Mouse (Mus musculus): ENCODE measurements around the gene Nat10.

Gene Nat10

DNA sequence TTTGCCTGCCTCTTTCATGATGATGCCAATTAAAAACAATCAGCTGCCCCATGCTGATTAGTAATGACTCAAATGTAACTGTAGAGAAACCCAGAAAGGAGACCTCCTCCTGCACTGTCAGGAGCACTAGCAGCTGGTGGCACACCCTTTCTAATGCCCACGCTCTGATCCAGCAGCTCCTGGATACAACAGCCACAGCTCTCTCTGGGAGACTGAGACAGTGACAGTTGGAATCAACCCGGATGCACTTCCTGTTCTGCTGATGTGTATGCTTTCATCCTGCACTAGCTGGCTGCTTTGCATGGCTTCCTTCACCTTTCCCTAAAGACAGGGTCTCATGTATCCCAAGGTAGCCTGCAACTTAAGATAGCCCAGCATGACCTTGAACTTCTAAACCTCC is 15.0 kb downstream of the Nat10 start:
- no peak for DNase-seq (ENCODE audit: low read depth)

DNA sequence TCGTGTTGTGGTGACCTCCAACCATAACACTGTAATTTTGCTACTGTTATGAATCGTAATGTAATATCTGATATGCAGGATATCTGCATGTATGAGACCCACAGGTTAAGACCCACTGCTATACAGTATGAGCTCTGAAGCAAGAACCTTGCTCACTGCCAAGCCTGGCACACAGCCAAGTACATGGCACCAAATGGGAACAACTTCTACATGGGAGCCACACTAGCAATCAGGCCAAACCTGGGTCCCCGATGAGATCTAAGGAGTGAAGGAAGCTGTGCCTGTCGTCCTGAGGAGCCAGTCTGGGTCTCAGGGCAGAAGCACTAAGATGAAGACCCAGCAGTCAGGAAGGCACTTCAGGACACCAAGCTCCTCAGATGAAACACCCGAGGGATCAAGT is 15.6 kb downstream of the Nat10 start:
- DNase-seq (ENCODE audit: low read depth), result no peak

DNA sequence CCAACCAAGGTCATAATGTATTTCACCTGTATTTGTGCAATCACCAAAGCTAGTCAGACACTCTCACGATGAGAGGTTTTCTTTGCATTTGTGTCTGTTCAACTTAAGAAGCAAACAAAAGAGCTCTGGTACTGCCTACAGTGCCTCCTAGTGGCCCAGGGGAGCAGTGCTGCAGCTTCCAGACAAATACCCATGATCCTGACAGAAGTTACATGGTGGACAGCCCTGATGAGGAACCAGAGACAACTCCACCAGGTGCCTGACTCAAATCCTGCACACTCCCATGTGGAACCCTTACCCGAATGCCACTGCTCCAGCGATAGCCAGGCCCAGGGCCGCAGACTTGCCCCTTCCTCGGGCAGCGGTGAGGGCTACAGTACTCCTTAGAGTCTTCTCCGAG is 17.1 kb downstream of the Nat10 start:
- no peak for DNase-seq (ENCODE audit: low read depth)

DNA sequence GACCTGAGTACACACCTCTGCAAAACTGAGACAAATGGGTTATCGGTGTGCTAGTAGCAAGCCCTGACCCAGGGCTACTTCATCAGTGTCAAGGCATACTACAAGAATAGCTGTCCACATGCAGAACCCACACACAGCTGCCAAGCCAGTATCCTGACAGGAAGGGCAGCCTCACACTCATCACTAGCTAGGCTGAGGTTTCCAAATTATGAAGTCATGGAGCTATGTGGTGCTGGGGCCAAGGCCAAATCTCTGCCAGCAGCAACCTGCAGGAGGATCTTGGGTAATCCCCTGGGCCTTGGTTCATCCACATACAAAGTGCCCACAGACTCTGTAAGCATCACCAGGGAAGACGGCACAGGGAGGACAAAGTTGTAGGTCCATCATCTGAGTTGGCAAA is 17.5 kb downstream of the Nat10 start:
- no peak for DNase-seq (ENCODE audit: low read depth)

DNA sequence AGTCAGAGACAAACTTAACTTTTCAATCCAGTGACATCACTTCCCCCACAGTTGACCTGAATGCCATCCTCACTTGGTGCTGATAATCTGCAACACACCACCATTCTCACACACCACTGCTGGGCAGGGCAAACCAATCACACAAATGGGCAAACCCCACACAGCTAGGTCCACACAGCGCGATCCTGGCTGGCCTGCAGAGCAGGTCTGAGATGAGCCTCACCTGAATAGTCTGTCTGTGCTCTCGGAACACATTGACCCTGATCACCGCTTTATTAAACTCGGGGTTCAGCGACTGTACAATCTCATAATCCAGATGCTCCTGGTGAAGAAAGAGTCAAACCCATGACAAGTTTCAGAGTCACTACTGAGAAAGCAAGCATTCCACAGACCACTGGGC is 18.2 kb downstream of the Nat10 start:
- DNase-seq (ENCODE audit: low read depth), result no peak

DNA sequence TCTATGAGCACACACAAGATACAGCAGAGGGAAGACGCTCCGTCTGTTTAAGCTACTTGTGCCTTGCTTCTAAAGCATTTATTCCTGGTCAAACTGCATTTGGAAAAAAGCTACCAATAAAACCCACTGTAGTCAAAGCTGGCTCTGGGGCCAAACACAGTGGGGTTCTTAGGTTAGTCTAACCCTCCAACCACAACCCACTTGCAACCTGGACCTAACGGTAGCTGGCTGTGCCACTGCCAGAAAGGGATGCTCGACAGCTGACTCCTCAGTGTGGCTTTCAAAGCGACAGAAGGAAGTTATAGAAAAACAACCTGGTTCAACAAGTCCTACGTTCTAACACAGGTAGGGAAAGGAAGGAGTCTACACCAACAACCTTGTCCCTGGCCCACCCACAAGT is 29.6 kb downstream of the Nat10 start:
- no peak for DNase-seq (ENCODE audit: low read depth)

DNA sequence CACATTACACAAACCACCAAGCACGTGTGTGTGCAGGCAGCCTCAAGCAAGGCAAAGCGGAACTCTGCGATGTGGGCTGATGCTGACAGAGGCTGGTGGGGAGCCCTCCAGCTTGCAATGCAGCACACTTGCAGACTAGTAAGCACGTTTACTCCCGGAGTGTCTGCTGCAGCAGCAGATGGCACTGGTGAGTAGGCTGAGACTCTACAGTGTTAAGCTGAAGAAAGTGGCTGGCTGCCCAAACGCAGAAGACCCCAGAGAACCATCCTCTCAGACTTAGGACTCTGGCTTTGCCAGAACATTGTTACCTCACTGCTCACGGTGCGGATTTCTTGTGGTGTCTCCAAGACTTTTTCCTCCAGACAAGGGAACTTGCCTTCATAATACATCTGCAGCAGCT is 30.1 kb downstream of the Nat10 start:
- no peak for DNase-seq (ENCODE audit: low read depth)

DNA sequence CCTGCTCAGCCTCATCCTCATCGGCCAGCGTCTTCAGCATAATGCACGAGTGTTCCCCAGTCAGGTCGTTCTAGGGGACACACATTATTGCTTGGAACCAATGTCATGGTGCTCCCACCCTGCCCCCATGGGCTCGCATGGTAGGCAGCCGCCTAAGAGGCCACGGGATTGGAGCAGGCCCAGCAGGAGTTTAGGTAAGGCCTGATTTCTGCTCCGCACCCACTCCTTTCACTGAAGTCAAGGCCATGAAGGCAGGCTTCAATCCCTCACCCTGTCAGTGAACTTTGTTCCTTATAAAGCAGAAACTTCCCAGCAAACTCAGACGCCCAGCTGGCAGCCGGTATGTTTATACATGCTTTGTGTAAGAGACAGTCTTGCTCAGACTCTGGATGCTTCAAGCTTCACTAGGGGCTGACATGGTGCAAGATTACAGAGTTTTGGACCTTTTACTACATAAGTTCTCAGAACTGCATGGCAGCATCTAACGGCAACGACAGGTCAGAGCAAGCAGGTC is 33.0 kb downstream of the Nat10 start:
- DNase-seq (ENCODE audit: low read depth), result no peak

DNA sequence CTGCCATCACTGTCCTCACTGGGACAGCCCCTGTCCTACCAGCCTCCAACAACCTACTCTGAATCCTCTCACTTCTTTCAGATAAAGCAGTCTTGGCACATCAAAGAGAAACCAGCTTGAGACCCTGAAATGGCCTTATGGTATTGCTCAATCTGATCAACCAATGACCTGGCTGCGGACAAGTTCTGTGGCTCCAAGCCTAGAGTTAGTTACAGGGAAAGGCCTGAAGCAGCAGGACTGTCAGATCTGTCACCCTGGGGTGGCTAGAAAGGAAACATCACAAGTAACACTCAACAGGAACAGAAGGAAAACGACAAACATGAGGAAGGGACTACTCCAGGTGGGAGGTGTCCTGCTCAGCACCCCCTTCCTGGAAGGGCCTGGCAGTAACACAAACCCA is 36.5 kb downstream of the Nat10 start:
- DNase-seq (ENCODE audit: low read depth), result no peak

DNA sequence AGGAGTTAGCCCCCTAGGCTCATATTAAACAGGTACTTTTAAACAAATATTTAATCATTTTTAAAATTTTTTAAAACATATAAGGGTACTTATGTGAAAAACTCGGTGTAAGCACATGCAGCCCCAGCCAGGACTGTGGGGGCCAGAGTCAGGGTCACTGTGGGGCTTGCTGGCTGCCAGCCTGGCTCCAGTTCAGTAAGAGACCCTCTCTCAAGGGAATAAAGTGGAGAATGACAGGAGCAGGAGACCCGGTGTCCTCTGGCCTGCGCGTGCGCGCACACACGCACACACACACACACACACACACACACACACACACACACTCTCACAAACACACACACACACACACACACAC is 41.8 kb downstream of the Nat10 start:
- DNase-seq (ENCODE audit: low read depth), result no peak

DNA sequence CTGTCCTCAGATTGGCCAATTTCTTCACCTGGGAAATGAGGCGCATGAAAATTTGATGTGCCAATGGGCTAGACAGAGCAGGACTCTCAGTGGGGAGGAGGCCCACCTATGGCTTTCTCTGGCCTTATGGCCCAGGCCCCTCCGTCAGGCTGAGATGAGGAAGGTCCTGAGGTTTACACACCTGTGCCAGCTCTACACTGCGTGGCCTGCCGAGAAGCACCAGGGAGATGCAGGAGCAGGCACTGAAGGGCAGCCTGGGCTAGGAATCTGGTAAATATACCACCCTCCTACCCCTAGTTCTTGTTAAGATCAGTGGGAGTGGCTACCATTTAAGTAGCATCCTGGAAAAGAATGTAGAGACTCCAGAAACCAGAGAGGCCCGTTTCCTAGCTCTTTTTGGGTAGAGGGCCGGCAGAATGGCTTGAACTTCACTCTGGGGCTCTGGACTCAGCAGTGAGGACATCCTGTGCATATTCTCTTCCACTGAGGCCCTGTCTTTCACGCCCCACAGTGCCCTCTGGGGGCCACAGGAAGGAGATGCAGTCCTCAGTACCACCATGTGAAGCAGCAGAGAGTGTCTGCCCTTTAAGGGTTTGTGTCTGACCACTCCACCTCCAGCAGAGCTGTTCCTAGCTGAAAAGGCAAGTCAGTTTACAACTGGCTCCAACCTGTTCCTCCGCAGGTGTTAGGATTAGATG is 42.3 kb downstream of the Nat10 start:
- DNase-seq (ENCODE audit: low read depth), result peak; percentile 64

DNA sequence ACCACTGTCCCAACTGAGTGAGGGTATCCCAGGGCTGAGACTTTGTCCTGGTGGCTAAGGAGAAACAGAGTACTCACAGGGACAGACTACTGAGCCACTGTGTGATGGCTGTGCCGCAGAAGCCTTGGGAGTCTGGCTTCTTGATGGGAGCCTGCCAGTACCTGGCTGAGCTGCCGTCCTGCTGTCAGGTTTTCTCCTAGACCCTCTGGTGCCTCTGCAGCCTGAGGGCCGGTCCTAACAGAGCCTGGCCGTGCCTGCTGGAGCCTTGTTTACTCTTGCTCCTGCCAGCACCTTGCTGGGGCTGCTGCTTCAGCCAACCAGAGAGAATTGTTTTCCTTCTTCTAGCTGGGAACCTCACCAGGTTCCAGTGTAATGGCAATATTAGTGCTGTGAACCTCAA is 46.7 kb downstream of the Nat10 start:
- DNase-seq (ENCODE audit: low read depth), result no peak

DNA sequence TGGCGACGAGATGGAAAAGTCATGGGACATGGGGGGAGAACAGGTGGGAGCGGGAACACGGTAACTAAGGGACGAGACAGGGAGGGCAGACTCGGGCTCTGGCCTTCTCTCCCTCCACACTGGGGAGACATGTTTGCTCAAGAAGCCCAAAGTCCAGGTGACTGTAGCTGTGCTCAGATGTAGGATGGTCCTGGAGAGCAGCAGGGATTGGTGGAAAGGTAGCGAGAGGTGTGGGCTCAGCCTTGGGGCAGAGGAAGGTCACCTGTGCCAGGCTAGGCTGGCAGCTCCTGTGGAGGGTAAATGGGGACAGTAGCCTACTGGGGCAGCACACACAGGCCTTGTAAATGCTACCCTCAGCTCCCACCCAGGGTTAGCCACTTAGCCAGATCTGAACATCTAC is 47.2 kb downstream of the Nat10 start:
- DNase-seq (ENCODE audit: low read depth), result no peak

DNA sequence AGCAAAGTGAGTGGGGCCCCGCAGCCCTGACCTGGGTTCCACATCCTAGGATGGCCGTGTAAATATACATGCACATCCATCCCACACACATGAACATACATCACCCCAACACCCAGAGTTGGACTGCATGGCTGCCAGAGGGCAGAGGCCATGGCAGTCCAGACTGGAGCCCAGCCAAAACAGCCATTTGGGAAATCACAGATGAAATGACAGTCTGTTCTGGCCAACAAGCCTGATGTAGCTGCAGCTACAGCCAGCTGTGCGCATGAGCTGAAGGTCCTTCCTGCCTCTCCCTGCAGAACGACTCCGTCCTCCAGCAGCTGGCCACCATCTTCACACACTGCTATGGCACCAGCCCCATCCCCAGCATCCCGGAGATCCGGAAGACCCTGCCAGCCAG is 50.2 kb downstream of the Nat10 start:
- no peak for DNase-seq (ENCODE audit: low read depth)

DNA sequence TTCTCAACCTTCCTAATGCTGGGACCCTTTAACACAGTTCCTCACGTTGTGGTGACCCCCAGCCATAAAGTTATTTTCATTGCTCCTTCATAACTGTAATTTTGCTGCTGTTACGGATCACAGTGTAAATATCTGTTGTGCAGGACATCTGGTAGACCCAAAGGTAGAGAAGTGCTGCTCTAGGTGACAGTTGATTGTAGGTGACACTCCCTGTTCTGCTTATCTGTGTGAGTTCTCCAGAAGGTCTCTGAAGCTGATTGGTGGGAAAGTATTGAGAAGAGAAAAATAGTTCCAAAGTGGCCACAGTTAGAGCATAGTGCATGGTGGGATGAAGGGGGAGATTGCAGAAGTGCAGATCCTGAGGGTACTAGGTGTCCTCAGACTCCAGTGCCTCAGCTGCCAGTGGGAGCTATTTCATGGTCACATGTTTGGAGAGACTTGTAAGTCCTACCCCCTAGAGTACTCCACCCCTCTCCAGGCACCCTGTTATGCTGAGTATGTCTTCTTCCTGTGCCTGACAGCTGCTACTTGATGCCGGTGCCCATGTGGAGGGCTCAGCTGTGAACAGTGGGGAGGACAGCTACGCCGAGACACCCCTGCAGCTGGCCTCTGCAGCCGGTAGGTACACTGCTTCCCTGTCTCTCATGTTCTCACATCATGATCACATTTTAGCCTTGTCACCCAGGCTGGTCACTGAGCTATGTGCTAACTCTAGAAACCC is 53.9 kb downstream of the Nat10 start:
- DNase-seq (ENCODE audit: low read depth), result no peak

DNA sequence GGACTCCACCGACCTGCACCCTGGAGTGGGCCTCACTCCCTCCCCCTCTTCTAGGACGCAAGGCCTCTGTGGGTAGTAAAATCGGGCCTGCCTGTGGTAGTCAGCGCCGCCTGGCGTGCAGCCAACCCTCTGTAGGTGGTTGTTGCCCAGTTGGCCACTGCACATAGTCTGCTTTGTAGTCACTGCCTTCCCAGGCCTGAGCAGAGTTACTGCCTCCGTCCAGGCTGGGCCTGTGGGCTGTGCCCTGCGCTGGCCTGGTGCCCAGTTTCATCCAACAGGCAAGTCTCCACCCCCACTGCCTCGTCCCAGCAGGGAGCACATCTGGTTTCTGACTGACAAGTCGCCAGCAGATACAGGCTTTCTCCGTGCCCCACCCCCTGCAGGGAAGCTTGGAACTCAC is 54.8 kb downstream of the Nat10 start:
- no peak for DNase-seq (ENCODE audit: low read depth)

DNA sequence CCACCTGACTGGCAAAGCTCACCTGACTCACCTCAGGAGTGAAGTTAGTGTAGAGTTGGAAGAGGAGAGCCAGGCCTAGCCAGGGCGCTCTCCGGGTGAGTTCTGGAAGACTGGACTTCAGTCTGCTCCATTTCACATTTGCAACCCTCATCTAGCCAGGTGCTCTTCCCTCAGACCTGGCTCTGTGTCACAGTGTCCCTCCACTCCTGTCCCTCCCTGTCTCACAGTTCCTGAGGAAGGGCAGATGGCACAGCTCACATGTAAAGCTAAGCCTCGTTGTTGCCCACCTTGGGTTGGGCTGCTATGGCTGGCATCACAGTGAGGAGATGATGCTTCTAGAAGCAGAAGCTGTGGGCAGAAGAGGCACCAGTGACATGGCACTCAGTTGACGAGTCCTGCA is 55.2 kb downstream of the Nat10 start:
- DNase-seq (ENCODE audit: low read depth), result no peak

DNA sequence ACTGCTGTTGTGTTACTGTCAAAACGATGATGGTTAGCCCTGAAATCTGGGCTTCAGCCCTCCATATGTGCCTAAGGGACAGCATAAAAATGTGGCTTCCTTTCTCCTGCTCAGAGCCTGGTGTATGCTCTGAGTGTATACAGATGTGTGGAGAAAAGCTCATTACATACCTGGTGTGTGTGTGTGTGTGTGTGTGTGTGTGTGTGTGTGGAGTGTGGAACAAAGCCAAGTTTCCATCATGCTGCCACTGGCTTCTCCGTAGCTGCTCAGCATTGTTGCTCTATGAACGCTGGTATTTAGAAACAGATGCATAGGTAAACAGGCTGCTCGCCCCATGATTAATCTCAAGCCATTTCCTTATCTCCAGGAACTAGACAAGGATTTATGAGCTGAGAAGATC is 57.2 kb downstream of the Nat10 start:
- DNase-seq (ENCODE audit: low read depth), result no peak

DNA sequence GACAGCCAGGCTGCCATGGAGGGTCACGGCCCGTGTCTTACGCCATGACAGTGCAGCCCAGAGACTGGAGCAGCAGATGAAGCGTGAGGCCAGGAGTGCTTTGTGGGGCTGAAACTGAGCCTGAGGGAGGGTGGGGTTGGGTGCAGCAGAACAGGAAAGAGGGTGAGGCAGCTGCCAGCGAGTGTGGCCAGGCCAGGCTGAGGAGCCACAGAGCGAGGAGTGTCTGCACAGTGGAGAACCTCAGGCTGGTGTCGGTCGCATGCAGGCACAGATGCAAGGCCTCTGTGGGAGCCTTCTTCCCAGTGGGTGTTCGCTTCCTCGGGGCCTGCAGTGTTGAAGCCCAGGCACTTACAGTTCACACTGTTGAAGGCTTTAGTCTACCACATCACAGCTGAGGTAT is 57.7 kb downstream of the Nat10 start:
- DNase-seq (ENCODE audit: low read depth), result no peak

DNA sequence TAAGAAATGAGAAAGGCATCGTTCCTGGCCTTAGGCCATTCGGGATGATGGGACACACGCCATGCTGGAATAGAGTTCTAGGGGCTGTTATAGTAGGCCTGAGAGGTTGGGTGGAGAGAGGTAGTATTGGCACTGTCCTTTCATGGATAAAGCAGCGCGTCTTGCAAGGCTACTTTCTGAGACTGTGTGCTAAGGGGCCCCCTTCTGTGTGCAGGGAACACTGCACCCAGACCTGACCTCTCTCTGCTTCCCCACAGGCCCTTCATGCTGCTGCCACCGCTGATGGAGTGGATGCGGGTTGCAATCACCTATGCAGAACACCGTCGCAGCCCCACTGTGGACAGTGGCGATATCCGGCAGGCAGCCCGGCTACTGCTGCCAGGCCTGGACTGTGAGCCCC is 60.6 kb downstream of the Nat10 start:
- DNase-seq (ENCODE audit: low read depth), result no peak

DNA sequence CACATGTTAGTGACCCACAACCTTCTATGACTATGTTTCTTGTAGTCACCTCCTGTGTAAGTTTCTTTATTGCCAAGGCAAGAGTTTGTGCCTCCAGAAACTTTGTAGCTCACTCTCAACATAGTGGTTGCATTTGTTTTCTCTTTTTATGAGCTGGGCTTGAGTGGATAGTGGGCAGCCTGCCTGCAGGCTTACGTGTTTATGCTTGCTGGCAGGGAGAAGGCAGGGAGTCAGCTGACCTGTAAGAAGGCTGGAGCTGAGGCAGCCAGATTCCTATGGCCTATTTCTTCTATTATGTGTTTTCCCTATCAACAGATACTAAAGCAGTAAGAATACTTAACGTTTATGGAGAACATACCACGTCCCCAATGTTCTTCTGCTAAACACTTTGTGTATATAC is 64.9 kb downstream of the Nat10 start:
- DNase-seq (ENCODE audit: low read depth), result no peak

DNA sequence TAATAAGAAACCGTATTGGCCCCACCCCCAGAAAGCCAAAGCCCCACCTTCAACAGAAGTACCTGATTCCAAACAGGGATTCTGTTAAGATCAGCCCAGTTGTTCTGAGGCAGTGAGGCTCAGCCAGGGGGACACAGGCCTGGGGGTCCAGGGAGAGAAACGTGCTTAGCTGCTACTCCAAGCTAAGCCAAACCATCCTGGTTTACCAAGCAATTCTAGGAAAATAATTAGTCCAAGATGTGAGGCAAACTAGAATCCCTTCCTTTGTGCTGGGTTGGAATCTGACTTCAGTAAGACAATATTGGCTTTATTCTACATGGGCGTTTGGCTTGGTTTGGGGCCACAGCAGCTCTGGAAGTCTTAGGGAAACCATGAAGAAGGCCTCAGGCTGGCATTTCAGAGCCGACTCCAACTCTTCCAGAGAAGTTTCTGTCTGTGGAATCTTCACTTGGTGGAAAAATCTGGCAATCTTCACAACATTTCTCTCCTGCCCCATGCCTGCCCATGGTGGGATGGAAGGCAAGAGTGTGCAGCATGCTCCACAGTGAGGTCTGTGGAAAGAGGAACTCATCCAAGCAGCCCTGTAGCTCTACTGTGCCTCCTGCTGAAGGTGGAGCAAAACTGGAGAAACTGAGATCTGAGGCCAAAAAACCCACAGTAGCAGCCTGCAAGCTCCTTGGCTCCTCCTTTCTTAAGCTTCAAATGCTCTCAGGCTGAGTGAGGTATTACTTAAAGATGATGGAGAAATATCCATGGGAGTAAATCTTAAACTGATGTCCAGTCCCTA is 66.1 kb downstream of the Nat10 start:
- DNase-seq (ENCODE audit: low read depth), result no peak

DNA sequence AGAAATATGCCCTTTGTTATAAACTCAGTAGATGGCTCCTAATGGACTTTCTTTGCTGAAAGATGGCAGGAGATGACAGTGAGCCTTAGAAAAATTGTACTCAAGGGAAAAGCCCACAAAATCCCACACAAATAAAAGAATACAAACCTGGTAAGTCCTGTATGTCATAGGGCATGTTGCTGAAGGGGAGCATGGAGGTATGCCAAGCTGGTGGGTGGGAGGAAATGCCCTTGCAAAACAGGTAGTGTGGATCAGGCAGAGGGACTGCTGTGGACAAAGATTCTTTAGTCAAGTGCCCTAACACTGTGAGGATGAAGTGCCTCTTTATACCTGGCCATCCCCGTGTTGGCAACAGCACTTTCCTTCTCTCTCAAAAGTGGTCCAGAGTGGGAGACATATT is 68.3 kb downstream of the Nat10 start:
- no peak for DNase-seq (ENCODE audit: low read depth)

Measured in c-Kit-positive CD71-negative TER-119-negative erythroid progenitor cells, embryonic 14.5 days (primary cell).